Mouse (Mus musculus) gastrocnemius, adult 2 months (tissue): ENCODE measurements around the gene Frmd4b. TPM values are rescaled to one million over a fixed set of nuclear protein-coding genes. Genes with fewer than 3 reads are reported as not detected.
"Not testable (repeated sequence)": the region's sequence is repeated elsewhere in the genome, so short reads cannot be mapped to it uniquely, and the experiment has no call there.

Source experiments
- DNase-seq: peaks from one replicate; pipeline ENCODE4 v3.0.0; 2022
- H3K27ac ChIP-seq: fragments of 200-600 bp; 2 replicates; pipeline ENCODE4 v1.8.1; 2022; ENCODE audit warnings: mild to moderate bottlenecking
- H3K4me3 ChIP-seq: fragments of 200-600 bp; 2 replicates; pipeline ENCODE4 v1.8.1; 2022; ENCODE audit warnings: mild to moderate bottlenecking, moderate library complexity
- CTCF ChIP-seq: fragments of 200-600 bp; IDR thresholded peaks from 2 replicates; pipeline ENCODE4 v1.8.1; 2022; ENCODE audit warnings: antibody characterized with exemption, mild to moderate bottlenecking, moderate library complexity
- intact Hi-C: fragments of 180-260 bp; cut with DNase I; formaldehyde crosslinking; loops from one replicate; pipeline ENCODE4 v1.15.1; 2025
- total RNA-seq, 2 experiments: library from RNA; stranded (reverse); gene quantifications; 2 replicates each; pipeline ENCODE4 v1.2.3; 2021

Gene Frmd4b
- total RNA-seq, 2 experiments from 2014 or later: 6.7 to 7.0 TPM

GRCm38 (mm10) chr6:97441357-97441756 lies 176.0 kb downstream of the Frmd4b start:
- H3K27ac ChIP-seq: peak overlapping the region; percentile 55
- no peak for TF ChIP-seq CTCF
- intact Hi-C loops: no loop called here

GRCm38 (mm10) chr6:97438918-97439645 lies 178.3 kb downstream of the Frmd4b start:
- no peak overlapping the region for H3K4me3 ChIP-seq
- no peak for TF ChIP-seq CTCF
- H3K27ac ChIP-seq: peak overlapping the region; percentile 64
- DNase-seq: no peak
- intact Hi-C loops: loop anchor here (5.0 kb wide), 1 partner anchor 53 kb away; no protein-coding TSS in a partner anchor

More at GRCm38 (mm10) chr6:97441357-97441756, 176.0 kb downstream of the Frmd4b start:
- no peak overlapping the region for H3K4me3 ChIP-seq
- DNase-seq: peak; percentile 66

GRCm38 (mm10) chr6:97434753-97435152 lies 182.6 kb downstream of the Frmd4b start:
- H3K4me3 ChIP-seq: no peak overlapping the region
- no peak overlapping the region for H3K27ac ChIP-seq
- no peak for DNase-seq
- no peak for TF ChIP-seq CTCF
- intact Hi-C loops: loop anchor here (5.0 kb wide), 1 partner anchor 58 kb away; no protein-coding TSS in a partner anchor

- Histone ChIP-seq H3K27ac (0 out of 2 replicates have a peak overlapping the region, but pooled peaks have one; percentile 24), H3K4me3 (peak overlapping the region; percentile 43)
- intact Hi-C loops: no loop called here
- peak; percentile 42 for DNase-seq
- TF ChIP-seq CTCF: no peak
Observed at GRCm38 (mm10) chr6:97431309-97432004, 185.9 kb downstream of the Frmd4b start.

GRCm38 (mm10) chr6:97430519-97430918 lies 186.8 kb downstream of the Frmd4b start:
- intact Hi-C loops: no loop called here
- no peak for DNase-seq
- peak overlapping the region; percentile 19; the same call in 1 of the 2 replicates for H3K4me3 ChIP-seq
- TF ChIP-seq CTCF: no peak
- peak overlapping the region; percentile 20; the same call in 1 of the 2 replicates for H3K27ac ChIP-seq

GRCm38 (mm10) chr6:97429688-97430343 lies 187.5 kb downstream of the Frmd4b start:
- intact Hi-C loops: loop anchor here (5.0 kb wide), 1 partner anchor 367 kb away; no protein-coding TSS in a partner anchor
- peak overlapping the region; percentile 20; the same call in 1 of the 2 replicates for H3K27ac ChIP-seq

GRCm38 (mm10) chr6:97419771-97420446 lies 197.4 kb downstream of the Frmd4b start:
- peak; percentile 68 for DNase-seq
- peak; percentile 85 for TF ChIP-seq CTCF
- intact Hi-C loops: loop anchor here (1.0 to 5.0 kb wide), 4 partner anchors 67 to 322 kb away; no protein-coding TSS in a partner anchor
- H3K4me3 ChIP-seq: no peak overlapping the region
- peak overlapping the region; percentile 32; the same call in 1 of the 2 replicates for H3K27ac ChIP-seq

More at GRCm38 (mm10) chr6:97429688-97430343, 187.5 kb downstream of the Frmd4b start:
- peak overlapping the region; percentile 19; the same call in 1 of the 2 replicates for H3K4me3 ChIP-seq
- DNase-seq: no peak
- no peak for TF ChIP-seq CTCF

- Histone ChIP-seq H3K27ac (no peak overlapping the region), H3K4me3 (no peak overlapping the region)
- intact Hi-C loops: loop anchor here (1.0 kb wide), 1 partner anchor 139 kb away; no protein-coding TSS in a partner anchor
- DNase-seq: peak; percentile 83
- peak; percentile 100 for TF ChIP-seq CTCF
Observed at GRCm38 (mm10) chr6:97416972-97417554, 200.3 kb downstream of the Frmd4b start.

GRCm38 (mm10) chr6:97415578-97415977 lies 201.8 kb downstream of the Frmd4b start:
- H3K4me3 ChIP-seq, intact Hi-C loops, H3K27ac ChIP-seq, DNase-seq: not testable (repeated sequence)

- H3K27ac ChIP-seq: no peak overlapping the region
- TF ChIP-seq CTCF: no peak
- intact Hi-C loops: loop anchor here (2.0 kb wide), 1 partner anchor 163 kb away; no protein-coding TSS in a partner anchor
- DNase-seq: no peak
- H3K4me3 ChIP-seq: no peak overlapping the region
Observed at GRCm38 (mm10) chr6:97413453-97413852, 203.9 kb downstream of the Frmd4b start.

- no peak for TF ChIP-seq CTCF
- no peak for DNase-seq
- intact Hi-C loops: loop anchor here (2.0 kb wide), 1 partner anchor 162 kb away; no protein-coding TSS in a partner anchor
Observed at GRCm38 (mm10) chr6:97412403-97412802, 204.9 kb downstream of the Frmd4b start.

More at GRCm38 (mm10) chr6:97412403-97412802, 204.9 kb downstream of the Frmd4b start:
- peak overlapping the region; percentile 83; the same call in 1 of the 2 replicates for H3K27ac ChIP-seq
- H3K4me3 ChIP-seq: no peak overlapping the region
